Mouse (Mus musculus) bone marrow, adult 2 months (tissue): Measurements from ENCODE around the gene Rabl2.

Experiments used
- CTCF ChIP-seq: fragments of 200-500 bp; IDR thresholded peaks from 2 replicates; pipeline ENCODE4 v1.5.1; 2011; ENCODE audit warnings: low read length, control low read depth; ENCODE audit not compliant: control insufficient read depth, insufficient read depth
- POLR2A ChIP-seq: fragments of 200-500 bp; IDR thresholded peaks from 2 replicates; pipeline ENCODE4 v1.6.1; 2011; ENCODE audit warnings: low read depth, mild to moderate bottlenecking, control low read depth, low read length, borderline replicate concordance; ENCODE audit not compliant: control insufficient read depth

GRCm38 (mm10) chr15:89532924-89533842 is 58.5 kb downstream of the Rabl2 start:
- TF ChIP-seq CTCF (no peak), POLR2A (no peak)
